Mouse (Mus musculus) lung, postnatal 0 days (tissue): Measurements from ENCODE around the gene Krt76. TPM values are rescaled to one million over a fixed set of nuclear protein-coding genes. Genes with fewer than 3 reads are reported as not detected.

Source experiments
- ATAC-seq: fragments of 200-750 bp; cut with Nextera tagmentation; 2 replicates; pipeline ENCODE4 v1.8.0; 2017; ENCODE audit warnings: moderate library complexity
- DNase-seq: peaks from one replicate; pipeline ENCODE4 v3.0.0-alpha.2; 2016; ENCODE audit warnings: low spot score
- H3K27ac ChIP-seq: fragments of 300-500 bp; sonication (generic); 2 replicates; pipeline ENCODE4 v1.5.1; 2014; ENCODE audit warnings: antibody characterized with exemption, mild to moderate bottlenecking, low read length, mixed read lengths
- H3K27me3 ChIP-seq: fragments of 300-500 bp; sonication (generic); replicated peaks from 2 replicates; pipeline ENCODE4 v1.6.1; 2014; ENCODE audit warnings: low read length, mixed read lengths; ENCODE audit not compliant: insufficient read depth
- H3K36me3 ChIP-seq: fragments of 300-500 bp; sonication (generic); 2 replicates; pipeline ENCODE4 v1.6.1; 2014; ENCODE audit warnings: low read length, mixed read lengths; ENCODE audit not compliant: insufficient read depth
- H3K4me1 ChIP-seq: fragments of 300-500 bp; sonication (generic); 2 replicates; pipeline ENCODE4 v1.6.1; 2014; ENCODE audit warnings: antibody characterized with exemption, low read depth, low read length, mixed read lengths; ENCODE audit not compliant: insufficient read depth
- H3K4me2 ChIP-seq: fragments of 300-500 bp; sonication (generic); replicated peaks from 2 replicates; pipeline ENCODE4 v1.6.1; 2014; ENCODE audit warnings: low read depth, mild to moderate bottlenecking, low read length, moderate library complexity, mixed read lengths
- H3K4me3 ChIP-seq: fragments of 300-500 bp; sonication (generic); 2 replicates; pipeline ENCODE4 v1.5.1; 2014; ENCODE audit warnings: low read depth, low read length
- H3K9ac ChIP-seq: fragments of 300-500 bp; sonication (generic); replicated peaks from 2 replicates; pipeline ENCODE4 v1.6.1; 2014; ENCODE audit warnings: low read depth, mild to moderate bottlenecking
- H3K9me3 ChIP-seq: fragments of 300-500 bp; sonication (generic); 2 replicates; pipeline ENCODE4 v1.6.1; 2016; ENCODE audit warnings: low read length, mixed read lengths
- CTCF ChIP-seq: IDR thresholded peaks from 2 replicates; pipeline ENCODE4 v1.5.1; 2016; ENCODE audit warnings: antibody characterized with exemption, mild to moderate bottlenecking
- EP300 ChIP-seq: IDR thresholded peaks from 2 replicates; pipeline ENCODE4 v1.6.1; 2016; ENCODE audit warnings: antibody characterized with exemption, mild to moderate bottlenecking, control low read depth
- WGBS: fragments of 180-500 bp; shearing (Covaris S2); extraction: QIAGEN DNeasy Blood & Tissue Kit; methylation state at CpG from one replicate; pipeline ENCODE4 v1.1.7; 2014; 5-methylcytosine and 5-hydroxymethylcytosine counted together
- polyA plus RNA-seq: library from polyadenylated mRNA; unstranded; fragments of >200 nt; fragmentation: Nextera tagmentation; extraction: Ambion mirVana; gene quantifications from 2 replicates; pipeline ENCODE4 v1.2.1, GENCODE M21; 2015

The Krt76 gene
- polyA plus RNA-seq, 1 experiment from 2014 or later, result not detected

DNA sequence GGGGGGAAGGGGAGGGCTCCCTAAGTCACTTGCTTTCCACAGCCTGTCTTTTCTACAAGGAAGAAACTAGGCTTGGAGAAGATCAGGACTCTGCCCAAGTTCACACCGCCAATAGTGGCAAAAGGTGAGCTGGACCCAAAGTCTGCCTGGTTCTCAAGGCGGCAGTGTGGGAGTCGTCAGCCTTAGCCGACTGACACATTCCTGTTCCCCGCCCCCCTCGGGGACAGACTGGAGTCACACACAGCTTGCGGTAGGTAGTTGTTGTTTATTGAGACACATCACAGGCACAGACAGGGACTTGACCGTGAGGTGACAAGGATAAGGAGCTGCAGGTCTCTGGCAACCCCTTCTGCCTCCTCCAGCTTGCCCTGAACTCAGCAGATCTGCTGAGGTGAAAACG is 36.4 kb upstream of the Krt76 start:
- no peak for TF ChIP-seq CTCF
- no peak for TF ChIP-seq EP300
- Histone ChIP-seq H3K4me2 (peak overlapping the region; percentile 50; the same call in 1 of the 2 replicates), H3K9ac (no peak overlapping the region), H3K36me3 (no peaks in the 10 kb centered on the region), H3K4me1 (0 out of 2 replicates have a peak, but pooled peaks cover 6% of the 10 kb centered on the region), H3K4me3 (no peak overlapping the region), H3K27me3 (no peaks in the 10 kb centered on the region), H3K27ac (no peak overlapping the region), H3K9me3 (no peaks in the 10 kb centered on the region)
- DNase-seq, result no peak
- WGBS, result 22% methylated on average over 9 of the region's 9 CpGs
- ATAC-seq, result no peak

DNA sequence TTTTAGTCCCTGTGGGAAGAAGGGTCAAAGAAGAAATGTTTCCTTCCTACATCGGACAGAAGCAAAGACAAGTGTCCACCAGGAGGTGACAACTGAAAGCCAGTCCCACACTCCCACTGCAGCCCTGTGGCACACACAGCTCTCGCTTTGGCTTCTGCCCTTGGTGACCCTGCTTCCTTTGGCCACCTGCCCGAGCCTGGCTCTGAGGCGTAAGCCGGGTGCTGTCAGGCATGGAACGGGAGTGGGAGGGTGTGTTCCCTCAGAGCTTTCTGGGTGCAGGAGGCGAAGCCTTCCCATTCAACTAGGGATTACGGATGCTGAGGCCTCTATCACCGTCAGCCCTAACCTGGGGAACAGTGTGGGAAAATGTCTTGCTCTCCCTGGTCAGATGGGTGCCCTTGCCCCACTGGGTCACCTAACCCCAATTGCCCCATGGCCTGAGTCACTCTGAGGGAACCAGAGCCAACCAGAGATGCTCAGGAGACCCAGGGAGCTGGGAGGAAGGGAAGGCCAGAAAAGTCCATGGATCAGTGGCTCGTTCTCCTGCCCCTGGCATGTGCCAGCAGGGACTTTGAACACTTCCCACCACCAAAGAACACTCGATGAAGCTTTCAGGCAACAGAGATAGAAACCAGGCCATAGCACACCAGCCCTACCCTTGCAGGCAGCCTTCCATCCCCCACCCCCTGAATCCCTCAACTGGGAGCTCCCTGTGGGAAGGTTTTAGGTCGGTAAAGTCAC is 34.8 kb upstream of the Krt76 start:
- 55% methylated on average over 12 of the region's 12 CpGs for WGBS
- no peak overlapping the region for H3K27ac ChIP-seq
- no peak overlapping the region for H3K4me2 ChIP-seq
- no peaks in the 10 kb centered on the region for H3K27me3 ChIP-seq
- DNase-seq (no peak), ATAC-seq (no peak)
- TF ChIP-seq CTCF (no peak), EP300 (no peak)
- H3K9me3 ChIP-seq, result no peaks in the 10 kb centered on the region
- H3K36me3 ChIP-seq, result no peaks in the 10 kb centered on the region
- no peak overlapping the region for H3K9ac ChIP-seq
- H3K4me1 ChIP-seq, result 0 out of 2 replicates have a peak, but pooled peaks cover 6% of the 10 kb centered on the region
- H3K4me3 ChIP-seq, result no peak overlapping the region

DNA sequence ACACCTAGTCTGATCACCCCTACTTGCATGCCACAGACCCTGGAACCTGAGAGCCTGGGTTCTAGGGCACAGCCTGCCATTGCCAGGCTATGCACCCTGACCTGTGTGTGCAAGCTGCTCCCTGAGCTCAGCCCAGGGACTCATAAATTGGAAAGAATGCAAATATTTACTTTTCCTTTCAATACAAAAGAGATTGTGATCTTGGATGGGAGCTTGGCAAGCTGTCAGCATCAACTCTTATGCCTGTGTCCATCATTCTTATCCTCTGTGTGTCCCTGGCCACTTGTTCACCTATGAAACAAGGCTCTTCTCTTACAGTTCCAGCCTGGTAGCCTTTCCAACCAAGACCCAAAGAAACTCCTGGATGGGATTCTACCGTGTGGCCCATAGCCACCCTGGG is 32.3 kb upstream of the Krt76 start:
- ATAC-seq, result no peak
- Histone ChIP-seq H3K4me1 (0 out of 2 replicates have a peak, but pooled peaks cover 5% of the 10 kb centered on the region), H3K27ac (no peak overlapping the region), H3K4me3 (no peak overlapping the region), H3K36me3 (no peaks in the 10 kb centered on the region), H3K9me3 (no peaks in the 10 kb centered on the region), H3K4me2 (no peak overlapping the region), H3K27me3 (no peaks in the 10 kb centered on the region), H3K9ac (no peak overlapping the region)
- no peak for TF ChIP-seq CTCF
- no peak for TF ChIP-seq EP300
- no peak for DNase-seq
- WGBS, result 58% methylated on average over 1 of the region's 1 CpGs

DNA sequence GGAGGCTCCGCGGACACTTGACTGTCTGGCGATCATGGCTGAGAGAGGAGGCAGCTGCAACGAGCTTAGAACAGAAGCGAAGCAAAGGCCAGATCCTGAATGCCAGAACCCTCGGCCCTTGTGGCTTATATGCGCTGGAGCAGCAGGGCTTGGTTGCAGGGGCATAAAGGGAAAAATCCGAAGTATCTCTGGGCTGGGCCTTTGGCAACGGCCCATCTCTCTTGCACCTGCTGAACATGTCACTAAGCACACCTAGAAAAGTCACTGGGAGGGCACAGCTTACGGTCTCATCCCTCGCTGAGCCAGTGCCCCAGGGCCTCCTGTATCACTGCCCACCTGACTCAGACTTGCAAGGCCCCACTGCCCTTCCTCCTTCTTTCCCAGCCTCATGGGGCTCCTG is 31.9 kb upstream of the Krt76 start, which contains the start of gene Krt4:
Gene Krt4, minus strand, starts transcription at position 101 of the 400 bp plus-strand sequence.
- no peaks in the 10 kb centered on the region for H3K27me3 ChIP-seq
- ATAC-seq (no peak), DNase-seq (no peak)
- no peak within 1 kb of the TSS for H3K4me3 ChIP-seq
- H3K4me2 ChIP-seq, result no peak within 1 kb of the TSS
- H3K36me3 ChIP-seq, result no peaks in the 10 kb centered on the region
- TF ChIP-seq EP300, result no peak
- no peak for TF ChIP-seq CTCF
- H3K9ac ChIP-seq, result no peak within 1 kb of the TSS
- WGBS, result 55% methylated on average over 11 of the region's 11 CpGs
- H3K9me3 ChIP-seq, result no peaks in the 10 kb centered on the region
- no peak within 1 kb of the TSS for H3K27ac ChIP-seq
- 0 out of 2 replicates have a peak, but pooled peaks cover 1% of the 10 kb centered on the region for H3K4me1 ChIP-seq

GRCm38 (mm10) chr15:101922296-101922695 is 29.6 kb upstream of the Krt76 start:
- H3K9ac ChIP-seq, result no peak overlapping the region
- H3K4me3 ChIP-seq, result no peak overlapping the region
- no peaks in the 10 kb centered on the region for H3K4me1 ChIP-seq
- no peaks in the 10 kb centered on the region for H3K9me3 ChIP-seq
- no peaks in the 10 kb centered on the region for H3K36me3 ChIP-seq
- ATAC-seq (no peak), DNase-seq (no peak)
- no peaks in the 10 kb centered on the region for H3K27me3 ChIP-seq
- H3K27ac ChIP-seq, result no peak overlapping the region
- WGBS, result 87% methylated on average over 2 of the region's 2 CpGs
- H3K4me2 ChIP-seq, result no peak overlapping the region
- TF ChIP-seq EP300 (no peak), CTCF (no peak)

DNA sequence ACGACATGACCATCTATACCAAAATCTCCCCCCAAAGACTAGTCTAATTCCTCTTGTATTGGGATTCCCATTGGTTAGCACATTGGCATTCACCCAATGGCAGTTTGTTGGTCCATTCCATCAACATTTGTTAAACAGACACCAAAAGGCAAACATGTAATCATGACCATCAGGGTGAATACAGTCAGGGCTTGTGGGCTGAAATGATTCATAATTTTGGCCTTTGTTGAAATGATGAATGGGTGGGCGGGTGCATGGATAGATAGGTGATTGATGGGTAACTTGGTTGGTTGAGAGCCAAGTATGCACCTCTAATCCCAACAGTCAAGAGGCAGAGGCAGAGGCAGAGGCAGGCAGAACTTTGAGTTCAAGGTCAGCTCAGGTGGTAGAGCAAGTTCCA is 23.4 kb upstream of the Krt76 start:
- Histone ChIP-seq H3K9ac (no peak overlapping the region), H3K4me2 (no peak overlapping the region), H3K27ac (no peak overlapping the region), H3K4me3 (no peak overlapping the region), H3K4me1 (no peaks in the 10 kb centered on the region), H3K9me3 (no peaks in the 10 kb centered on the region), H3K36me3 (no peaks in the 10 kb centered on the region), H3K27me3 (no peaks in the 10 kb centered on the region)
- DNase-seq, result no peak
- WGBS, result 55% methylated on average over 2 of the region's 2 CpGs
- no peak for ATAC-seq
- TF ChIP-seq CTCF (no peak), EP300 (no peak)
